Mouse (Mus musculus): ENCODE data around the gene Ngly1. TPM values are rescaled to one million over a fixed set of nuclear protein-coding genes. Genes with fewer than 3 reads are reported as not detected.
A peak's percentile ranks its signal among the peaks of the same experiment; 100 is the strongest.

Ngly1 gene
- polyA plus RNA-seq, 1 experiment from 2014 or later, result 46.1 TPM

GRCm38 (mm10) chr14:16328959-16329480 is 79.9 kb downstream of the Ngly1 start:
- peak overlapping the region; percentile 79 for H3K27ac ChIP-seq
- no peak overlapping the region for H3K4me3 ChIP-seq (replicated peaks; ENCODE audit: low read depth, low read length)
- DNase-seq (ENCODE audit: low spot score), result no peak
- WGBS, result 38% methylated on average over 5 of the region's 5 CpGs
- H3K27me3 ChIP-seq (ENCODE audit: insufficient read depth, low read length), result no peaks in the 10 kb centered on the region
- H3K4me2 ChIP-seq (ENCODE audit: low read length), result no peak overlapping the region
- H3K9ac ChIP-seq (ENCODE audit: low read depth, low read length), result no peak overlapping the region
- H3K36me3 ChIP-seq (ENCODE audit: insufficient read depth, low read length), result no peaks in the 10 kb centered on the region
- no peaks in the 10 kb centered on the region for H3K4me1 ChIP-seq (replicated peaks; ENCODE audit: insufficient read depth, low read length)
- no peak for TF ChIP-seq CTCF (IDR thresholded peaks at IDR 0.05; ENCODE audit: low read depth)
- no peak for ATAC-seq (replicated peaks; ENCODE audit: low FRiP score, low read depth)
- H3K9me3 ChIP-seq (replicated peaks; ENCODE audit: low read length), result no peaks in the 10 kb centered on the region

DNA sequence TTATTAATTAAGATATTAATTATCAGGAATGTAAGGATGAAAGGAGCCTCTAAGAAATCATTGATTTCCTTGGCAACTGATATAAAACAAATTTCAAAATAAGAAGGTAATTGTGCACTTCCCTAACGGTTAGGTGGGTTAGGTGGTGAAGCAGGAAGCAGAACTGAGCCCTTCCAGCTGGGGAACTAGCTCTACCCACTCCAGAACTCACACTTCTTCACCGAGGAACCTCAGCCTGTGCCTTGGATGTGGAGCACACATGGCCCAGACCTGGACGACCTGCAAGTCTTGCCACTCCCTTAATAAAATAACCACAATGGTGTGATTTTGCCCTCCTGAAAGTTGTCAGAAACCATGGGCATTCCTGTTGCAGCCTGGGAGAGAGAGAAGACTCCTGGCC is 80.7 kb downstream of the Ngly1 start:
- Histone ChIP-seq H3K4me3 (replicated peaks; ENCODE audit: low read depth, low read length) (no peak overlapping the region), H3K36me3 (ENCODE audit: insufficient read depth, low read length) (no peaks in the 10 kb centered on the region), H3K4me2 (ENCODE audit: low read length) (no peak overlapping the region), H3K9ac (ENCODE audit: low read depth, low read length) (no peak overlapping the region), H3K27me3 (ENCODE audit: insufficient read depth, low read length) (no peaks in the 10 kb centered on the region), H3K27ac (no peak overlapping the region), H3K9me3 (replicated peaks; ENCODE audit: low read length) (no peaks in the 10 kb centered on the region), H3K4me1 (replicated peaks; ENCODE audit: insufficient read depth, low read length) (no peaks in the 10 kb centered on the region)
- DNase-seq (ENCODE audit: low spot score) (no peak), ATAC-seq (replicated peaks; ENCODE audit: low FRiP score, low read depth) (no peak)
- TF ChIP-seq CTCF (IDR thresholded peaks at IDR 0.05; ENCODE audit: low read depth), result no peak
- WGBS, result 51% methylated on average over 3 of the region's 3 CpGs

GRCm38 (mm10) chr14:16334260-16334659 is 85.2 kb downstream of the Ngly1 start:
- DNase-seq (ENCODE audit: low spot score) (no peak), ATAC-seq (replicated peaks; ENCODE audit: low FRiP score, low read depth) (no peak)
- H3K4me1 ChIP-seq (replicated peaks; ENCODE audit: insufficient read depth, low read length), result no peaks in the 10 kb centered on the region
- no peaks in the 10 kb centered on the region for H3K36me3 ChIP-seq (ENCODE audit: insufficient read depth, low read length)
- H3K4me3 ChIP-seq (replicated peaks; ENCODE audit: low read depth, low read length), result no peak overlapping the region
- TF ChIP-seq CTCF (IDR thresholded peaks at IDR 0.05; ENCODE audit: low read depth), result no peak
- H3K9ac ChIP-seq (ENCODE audit: low read depth, low read length), result no peak overlapping the region
- no peaks in the 10 kb centered on the region for H3K27me3 ChIP-seq (ENCODE audit: insufficient read depth, low read length)
- WGBS, result 81% methylated on average over 3 of the region's 3 CpGs
- H3K27ac ChIP-seq, result no peak overlapping the region
- H3K9me3 ChIP-seq (replicated peaks; ENCODE audit: low read length), result no peaks in the 10 kb centered on the region
- H3K4me2 ChIP-seq (ENCODE audit: low read length), result no peak overlapping the region

DNA sequence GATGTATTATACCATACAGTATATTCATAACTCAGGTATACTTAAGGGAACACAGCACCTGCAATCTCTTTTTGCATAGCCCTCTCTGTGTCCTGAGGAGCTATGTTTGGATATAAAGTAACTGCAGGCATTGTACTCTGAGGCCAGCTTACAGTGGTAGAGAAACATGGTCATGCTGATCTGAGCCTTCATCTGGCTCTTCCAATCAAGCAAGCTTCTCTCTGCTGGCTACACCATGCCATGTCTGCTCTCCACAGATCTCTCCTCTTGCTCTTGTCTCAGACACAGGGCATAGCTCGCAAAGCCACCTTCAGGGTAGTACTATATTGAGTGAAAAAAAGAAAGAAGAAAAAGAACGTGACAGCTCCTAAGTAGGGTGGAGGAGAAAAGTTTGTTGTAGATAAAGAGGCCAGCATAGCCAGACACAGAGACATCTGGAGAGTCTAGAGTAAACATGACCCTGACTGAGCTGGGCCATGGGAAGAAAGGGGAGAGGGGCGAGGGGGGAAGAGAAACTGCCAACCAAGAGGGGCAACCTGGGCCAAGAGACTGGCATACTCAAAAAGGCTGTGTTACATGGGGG is 86.8 kb downstream of the Ngly1 start:
- no peak overlapping the region for H3K9ac ChIP-seq (ENCODE audit: low read depth, low read length)
- no peak for TF ChIP-seq CTCF (IDR thresholded peaks at IDR 0.05; ENCODE audit: low read depth)
- ATAC-seq (replicated peaks; ENCODE audit: low FRiP score, low read depth) (no peak), DNase-seq (ENCODE audit: low spot score) (no peak)
- H3K4me1 ChIP-seq (replicated peaks; ENCODE audit: insufficient read depth, low read length), result no peaks in the 10 kb centered on the region
- H3K4me3 ChIP-seq (replicated peaks; ENCODE audit: low read depth, low read length), result no peak overlapping the region
- H3K27ac ChIP-seq, result no peak overlapping the region
- H3K9me3 ChIP-seq (replicated peaks; ENCODE audit: low read length), result no peaks in the 10 kb centered on the region
- H3K36me3 ChIP-seq (ENCODE audit: insufficient read depth, low read length), result no peaks in the 10 kb centered on the region
- 36% methylated on average over 3 of the region's 3 CpGs for WGBS
- no peak overlapping the region for H3K4me2 ChIP-seq (ENCODE audit: low read length)
- H3K27me3 ChIP-seq (ENCODE audit: insufficient read depth, low read length), result no peaks in the 10 kb centered on the region

DNA sequence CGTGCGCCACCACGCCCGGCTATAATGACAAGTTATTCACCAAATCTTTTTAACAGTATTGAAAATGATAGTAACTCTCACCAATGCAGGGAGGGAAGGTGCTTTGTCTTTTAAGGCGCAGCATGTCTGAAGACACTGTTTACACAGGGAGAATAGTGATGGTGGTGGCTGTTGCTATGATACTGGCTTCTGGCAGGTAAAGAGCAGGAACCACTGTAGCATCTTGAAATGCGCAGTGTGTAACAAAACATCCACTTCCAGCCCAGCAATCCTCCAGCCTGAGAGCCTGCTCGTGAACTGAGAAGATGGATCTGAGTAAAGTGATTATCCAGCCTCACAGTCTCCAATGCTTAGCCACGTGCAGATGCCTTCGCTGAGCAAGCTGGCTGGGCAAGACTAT is 98.4 kb downstream of the Ngly1 start:
- Histone ChIP-seq H3K4me3 (replicated peaks; ENCODE audit: low read depth, low read length) (no peak overlapping the region), H3K27me3 (ENCODE audit: insufficient read depth, low read length) (no peaks in the 10 kb centered on the region), H3K4me1 (replicated peaks; ENCODE audit: insufficient read depth, low read length) (no peaks in the 10 kb centered on the region), H3K36me3 (ENCODE audit: insufficient read depth, low read length) (no peaks in the 10 kb centered on the region), H3K9ac (ENCODE audit: low read depth, low read length) (no peak overlapping the region), H3K4me2 (ENCODE audit: low read length) (no peak overlapping the region), H3K27ac (no peak overlapping the region), H3K9me3 (replicated peaks; ENCODE audit: low read length) (no peaks in the 10 kb centered on the region)
- WGBS, result 84% methylated on average over 9 of the region's 9 CpGs
- ATAC-seq (replicated peaks; ENCODE audit: low FRiP score, low read depth), result no peak
- TF ChIP-seq CTCF (IDR thresholded peaks at IDR 0.05; ENCODE audit: low read depth), result no peak
- DNase-seq (ENCODE audit: low spot score), result no peak

GRCm38 (mm10) chr14:16359704-16360103 is 110.6 kb downstream of the Ngly1 start:
- Histone ChIP-seq H3K9me3 (replicated peaks; ENCODE audit: low read length) (no peaks in the 10 kb centered on the region), H3K27ac (no peak overlapping the region), H3K4me2 (ENCODE audit: low read length) (no peak overlapping the region), H3K4me3 (replicated peaks; ENCODE audit: low read depth, low read length) (no peak overlapping the region), H3K36me3 (ENCODE audit: insufficient read depth, low read length) (no peaks in the 10 kb centered on the region), H3K27me3 (ENCODE audit: insufficient read depth, low read length) (no peaks in the 10 kb centered on the region), H3K4me1 (replicated peaks; ENCODE audit: insufficient read depth, low read length) (no peaks in the 10 kb centered on the region), H3K9ac (ENCODE audit: low read depth, low read length) (no peak overlapping the region)
- no peak for ATAC-seq (replicated peaks; ENCODE audit: low FRiP score, low read depth)
- no peak for DNase-seq (ENCODE audit: low spot score)
- TF ChIP-seq CTCF (IDR thresholded peaks at IDR 0.05; ENCODE audit: low read depth), result no peak
- WGBS, result 52% methylated on average over 1 of the region's 1 CpGs

Other genes starting within 250 kb of the Ngly1 start
- gene Oxsm, start 528 bp downstream of the Ngly1 start, polyA plus RNA-seq (2015; fragmentation: Nextera tagmentation; extraction: Ambion mirVana), result 2.3 and 2.7 TPM in 2 replicates
- gene Top2b, start 115.9 kb downstream of the Ngly1 start, polyA plus RNA-seq (2015; fragmentation: Nextera tagmentation; extraction: Ambion mirVana), result 41.4 and 42.3 TPM in 2 replicates